Mouse (Mus musculus): ENCODE results near the gene Tanc1. TPM values are rescaled to one million over a fixed set of nuclear protein-coding genes. Genes with fewer than 3 reads are reported as not detected.

Tanc1 gene
- total and polyA plus RNA-seq, 3 experiments, result 8.1 to 26.2 (median 25.6) TPM

- Histone ChIP-seq H3K27me3 (ENCODE audit: control insufficient read depth, insufficient read depth, low read length) (no peaks in the 10 kb centered on the region), H3K9ac (ENCODE audit: low read depth, low read length) (no peak overlapping the region), H3K79me2 (replicated peaks; ENCODE audit: control insufficient read depth, insufficient read depth, low read length) (no peaks in the 10 kb centered on the region), H3K27ac (no peak overlapping the region), H3K4me1 (ENCODE audit: control insufficient read depth, insufficient read depth, low read length) (no peaks in the 10 kb centered on the region), H3K4me3 (no peak overlapping the region), H3K36me3 (ENCODE audit: control insufficient read depth, insufficient read depth, low read length) (no peaks in the 10 kb centered on the region)
- WGBS, result 93% methylated on average over 8 of the region's 8 CpGs
- no peak for DNase-seq
- intact Hi-C loops (cut with DNase I), result no loop called here
- no peak for TF ChIP-seq CTCF (IDR thresholded peaks at IDR 0.05)
Observed at GRCm38 (mm10) chr2:59791596-59791995, 179.8 kb downstream of the Tanc1 start.

GRCm38 (mm10) chr2:59793337-59793736 is 181.5 kb downstream of the Tanc1 start:
- no peak overlapping the region for H3K9ac ChIP-seq (ENCODE audit: low read depth, low read length)
- H3K4me3 ChIP-seq, result no peak overlapping the region
- H3K27me3 ChIP-seq (ENCODE audit: control insufficient read depth, insufficient read depth, low read length), result no peaks in the 10 kb centered on the region
- 61% methylated on average over 9 of the region's 9 CpGs for WGBS
- peaks cover 4% of the 10 kb centered on the region; the same call in 1 of the 2 replicates for H3K36me3 ChIP-seq (ENCODE audit: control insufficient read depth, insufficient read depth, low read length)
- intact Hi-C loops (cut with DNase I), result no loop called here
- no peaks in the 10 kb centered on the region for H3K79me2 ChIP-seq (replicated peaks; ENCODE audit: control insufficient read depth, insufficient read depth, low read length)
- H3K4me1 ChIP-seq (ENCODE audit: control insufficient read depth, insufficient read depth, low read length), result no peaks in the 10 kb centered on the region
- no peak overlapping the region for H3K27ac ChIP-seq
- no peak for TF ChIP-seq EP300 (IDR thresholded peaks at IDR 0.05; ENCODE audit: insufficient read depth, low read depth, low read length)
- TF ChIP-seq POLR2A (IDR thresholded peaks at IDR 0.05; ENCODE audit: insufficient read depth, low read depth, low read length), result no peak
- no peak for TF ChIP-seq CTCF (IDR thresholded peaks at IDR 0.05)
- DNase-seq, result no peak

- intact Hi-C loops (cut with DNase I), result no loop called here
- H3K27me3 ChIP-seq (ENCODE audit: control insufficient read depth, insufficient read depth, low read length), result no peaks in the 10 kb centered on the region
- no peak for DNase-seq
- no peak overlapping the region for H3K9ac ChIP-seq (ENCODE audit: low read depth, low read length)
- H3K27ac ChIP-seq, result no peak overlapping the region
- H3K79me2 ChIP-seq (replicated peaks; ENCODE audit: control insufficient read depth, insufficient read depth, low read length), result no peaks in the 10 kb centered on the region
- H3K4me1 ChIP-seq (ENCODE audit: control insufficient read depth, insufficient read depth, low read length), result peaks cover 5% of the 10 kb centered on the region
- 91% methylated on average over 6 of the region's 6 CpGs for WGBS
- no peak overlapping the region for H3K4me3 ChIP-seq
- TF ChIP-seq CTCF (IDR thresholded peaks at IDR 0.05), result no peak
- H3K36me3 ChIP-seq (ENCODE audit: control insufficient read depth, insufficient read depth, low read length), result peaks cover 4% of the 10 kb centered on the region; the same call in 1 of the 2 replicates
Observed at GRCm38 (mm10) chr2:59794838-59795237, 183.0 kb downstream of the Tanc1 start.

GRCm38 (mm10) chr2:59798934-59799532 is 187.2 kb downstream of the Tanc1 start:
- peaks cover 15% of the 10 kb centered on the region for H3K4me1 ChIP-seq (ENCODE audit: control insufficient read depth, insufficient read depth, low read length)
- no peak overlapping the region for H3K9ac ChIP-seq (ENCODE audit: low read depth, low read length)
- H3K36me3 ChIP-seq (ENCODE audit: control insufficient read depth, insufficient read depth, low read length), result peaks cover 8% of the 10 kb centered on the region
- H3K27ac ChIP-seq, result peak overlapping the region; percentile 40
- WGBS, result 49% methylated on average over 16 of the region's 16 CpGs
- H3K27me3 ChIP-seq (ENCODE audit: control insufficient read depth, insufficient read depth, low read length), result no peaks in the 10 kb centered on the region
- H3K79me2 ChIP-seq (replicated peaks; ENCODE audit: control insufficient read depth, insufficient read depth, low read length), result no peaks in the 10 kb centered on the region
- intact Hi-C loops (cut with DNase I), result no loop called here
- DNase-seq, result no peak
- TF ChIP-seq POLR2A (IDR thresholded peaks at IDR 0.05; ENCODE audit: insufficient read depth, low read depth, low read length), result peak; percentile 46; the same call in 1 of the 2 replicates
- no peak for TF ChIP-seq CTCF (IDR thresholded peaks at IDR 0.05)
- TF ChIP-seq EP300 (IDR thresholded peaks at IDR 0.05; ENCODE audit: insufficient read depth, low read depth, low read length), result peak; percentile 89; the same call in 1 of the 2 replicates
- H3K4me3 ChIP-seq, result no peak overlapping the region

GRCm38 (mm10) chr2:59799572-59799971 is 187.7 kb downstream of the Tanc1 start:
- Histone ChIP-seq H3K9ac (ENCODE audit: low read depth, low read length) (no peak overlapping the region), H3K79me2 (replicated peaks; ENCODE audit: control insufficient read depth, insufficient read depth, low read length) (no peaks in the 10 kb centered on the region), H3K4me1 (ENCODE audit: control insufficient read depth, insufficient read depth, low read length) (peaks cover 15% of the 10 kb centered on the region), H3K27ac (peak overlapping the region; percentile 24; the same call in 1 of the 2 replicates), H3K27me3 (ENCODE audit: control insufficient read depth, insufficient read depth, low read length) (no peaks in the 10 kb centered on the region), H3K36me3 (ENCODE audit: control insufficient read depth, insufficient read depth, low read length) (peaks cover 11% of the 10 kb centered on the region), H3K4me3 (no peak overlapping the region)
- WGBS, result 62% methylated on average over 14 of the region's 14 CpGs
- TF ChIP-seq POLR2A (IDR thresholded peaks at IDR 0.05; ENCODE audit: insufficient read depth, low read depth, low read length) (no peak), EP300 (IDR thresholded peaks at IDR 0.05; ENCODE audit: insufficient read depth, low read depth, low read length) (no peak)
- no peak for DNase-seq
- intact Hi-C loops (cut with DNase I), result no loop called here

- no peak overlapping the region for H3K9ac ChIP-seq (ENCODE audit: low read depth, low read length)
- H3K79me2 ChIP-seq (replicated peaks; ENCODE audit: control insufficient read depth, insufficient read depth, low read length), result no peaks in the 10 kb centered on the region
- H3K27ac ChIP-seq, result no peak overlapping the region
- no peak for TF ChIP-seq EP300 (IDR thresholded peaks at IDR 0.05; ENCODE audit: insufficient read depth, low read depth, low read length)
- TF ChIP-seq POLR2A (IDR thresholded peaks at IDR 0.05; ENCODE audit: insufficient read depth, low read depth, low read length), result no peak
- TF ChIP-seq CTCF (IDR thresholded peaks at IDR 0.05), result no peak
- peaks cover 11% of the 10 kb centered on the region for H3K36me3 ChIP-seq (ENCODE audit: control insufficient read depth, insufficient read depth, low read length)
- 86% methylated on average over 18 of the region's 18 CpGs for WGBS
- no peak for DNase-seq
- no peaks in the 10 kb centered on the region for H3K27me3 ChIP-seq (ENCODE audit: control insufficient read depth, insufficient read depth, low read length)
- intact Hi-C loops (cut with DNase I), result loop anchor here (5.0 kb wide), 1 partner anchor 37 kb away; no protein-coding TSS in a partner anchor
- H3K4me1 ChIP-seq (ENCODE audit: control insufficient read depth, insufficient read depth, low read length), result peaks cover 15% of the 10 kb centered on the region
- no peak overlapping the region for H3K4me3 ChIP-seq
Observed at GRCm38 (mm10) chr2:59800481-59801266, 188.8 kb downstream of the Tanc1 start.
